Mouse (Mus musculus) liver, adult 2 months (tissue): ENCODE data around the gene Magee1.

Source experiments
- CTCF ChIP-seq: fragments of 200-500 bp; IDR thresholded peaks from 2 replicates; pipeline ENCODE4 v1.5.1; 2011; ENCODE audit warnings: low read depth, low read length, control low read depth
- POLR2A ChIP-seq: fragments of 200-500 bp; IDR thresholded peaks from 2 replicates; pipeline ENCODE4 v1.6.1; 2011; ENCODE audit warnings: low read length, control low read depth; ENCODE audit not compliant: insufficient read depth; ENCODE audit errors: extremely low read depth

DNA sequence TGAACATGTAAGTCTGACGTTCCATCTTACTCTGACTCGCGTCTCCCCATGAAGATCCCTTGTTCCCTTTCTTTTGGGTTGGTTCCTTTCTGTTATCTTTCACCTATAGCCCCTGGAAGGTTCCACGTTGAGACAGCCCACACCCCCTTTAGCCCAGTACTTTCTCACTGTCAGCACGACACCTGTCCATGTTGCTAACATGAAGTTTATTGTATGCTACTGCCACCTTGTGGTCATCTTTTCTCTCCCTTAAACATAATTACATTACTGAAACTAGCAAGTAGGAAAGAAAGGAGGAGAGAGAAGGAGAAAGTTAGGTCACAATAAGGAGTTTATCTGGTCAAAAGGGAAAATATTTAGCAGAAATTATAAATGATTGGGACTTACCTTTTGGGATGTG is 16.0 kb upstream of the Magee1 start:
- TF ChIP-seq POLR2A (no peak), CTCF (no peak)
